Mouse (Mus musculus) heart, postnatal 36 days (tissue): ENCODE measurements around the gene Tbc1d13. TPM values are rescaled to one million over a fixed set of nuclear protein-coding genes. Genes with fewer than 3 reads are reported as not detected.
"Not testable (repeated sequence)": the region's sequence is repeated elsewhere in the genome, so short reads cannot be mapped to it uniquely, and the experiment has no call there.

Experiments used
- DNase-seq, 2 experiments: peaks; one replicate each; pipeline ENCODE4 v3.0.0; 2021 to 2022
- intact Hi-C: fragments of 180-260 bp; cut with DNase I; formaldehyde crosslinking; loops from one replicate; pipeline ENCODE4 v1.15.1; 2025
- total RNA-seq, 2 experiments: library from RNA; stranded (reverse); gene quantifications; 2 replicates each; pipeline ENCODE4 v1.2.3; 2021

The Tbc1d13 gene
- total RNA-seq, 2 experiments from 2014 or later, result 17.5 to 18.0 TPM

GRCm38 (mm10) chr2:30124472-30125274 is 8.9 kb upstream of the Tbc1d13 start, which contains the start of gene Zer1:
Gene Zer1 (minus strand): TSS chr2:30124585.
- peak; percentile 97 for DNase-seq
- intact Hi-C loops, result loop anchor here (5.0 kb wide), 1 partner anchor 163 kb away; the partner anchor contains the start of genes Dolk and Nup188

- intact Hi-C loops, result loop anchor here (2.0 to 5.0 kb wide), 3 partner anchors 34 to 159 kb away; partner anchors contain the start of genes Dolk and Nup188
- peak; percentile 26 to 31 for DNase-seq
These were observed 4.8 kb upstream of the Tbc1d13 start for GRCm38 (mm10) chr2:30128789-30129188.

- no peak for DNase-seq
- intact Hi-C loops, result no loop called here
These were observed 3.4 kb upstream of the Tbc1d13 start for GRCm38 (mm10) chr2:30130156-30130555.

- intact Hi-C loops, DNase-seq: not testable (repeated sequence)
These were observed 2.3 kb upstream of the Tbc1d13 start for GRCm38 (mm10) chr2:30131240-30131639.

- peak; percentile 30 to 41 for DNase-seq
These were observed 539 bp upstream of the Tbc1d13 start for GRCm38 (mm10) chr2:30132801-30133612.

GRCm38 (mm10) chr2:30134378-30134711 is 799 bp downstream of the Tbc1d13 start:
- no peak for DNase-seq
- intact Hi-C loops, result no loop called here

More at GRCm38 (mm10) chr2:30132801-30133612, 539 bp upstream of the Tbc1d13 start:
- intact Hi-C loops, result no loop called here

GRCm38 (mm10) chr2:30134928-30135620 is 1.5 kb downstream of the Tbc1d13 start:
- DNase-seq, result no peak
- intact Hi-C loops, result no loop called here

- DNase-seq, result no peak
- intact Hi-C loops, result no loop called here
These were observed 2.9 kb downstream of the Tbc1d13 start for GRCm38 (mm10) chr2:30136458-30136857.

GRCm38 (mm10) chr2:30140021-30140420 is 6.5 kb downstream of the Tbc1d13 start:
- intact Hi-C loops, DNase-seq: not testable (repeated sequence)

GRCm38 (mm10) chr2:30144436-30144835 is 10.9 kb downstream of the Tbc1d13 start:
- DNase-seq, result no peak
- intact Hi-C loops, result no loop called here

GRCm38 (mm10) chr2:30147466-30147865 is 13.9 kb downstream of the Tbc1d13 start:
- intact Hi-C loops, result no loop called here
- peak; percentile 49 to 65 for DNase-seq

GRCm38 (mm10) chr2:30151840-30152239 is 18.3 kb downstream of the Tbc1d13 start:
- intact Hi-C loops, result no loop called here
- DNase-seq, result no peak

GRCm38 (mm10) chr2:30152616-30153015 is 19.1 kb downstream of the Tbc1d13 start:
- no peak for DNase-seq
- intact Hi-C loops, result no loop called here

GRCm38 (mm10) chr2:30159871-30160270 is 26.3 kb downstream of the Tbc1d13 start:
- DNase-seq, result not testable (repeated sequence)
- intact Hi-C loops, result loop anchor here (2.0 to 5.0 kb wide), 2 partner anchors 53 to 118 kb away; no protein-coding TSS in a partner anchor

- intact Hi-C loops, result loop anchor here (2.0 to 5.0 kb wide), 2 partner anchors 33 to 120 kb away; no protein-coding TSS in a partner anchor
- DNase-seq, result no peak
These were observed 28.3 kb downstream of the Tbc1d13 start for GRCm38 (mm10) chr2:30161809-30162208.

GRCm38 (mm10) chr2:30164340-30164932 is 30.9 kb downstream of the Tbc1d13 start:
- no peak for DNase-seq
- intact Hi-C loops, result loop anchor here (5.0 kb wide), 1 partner anchor 122 kb away; no protein-coding TSS in a partner anchor

- intact Hi-C loops, result no loop called here
These were observed 33.1 kb downstream of the Tbc1d13 start for GRCm38 (mm10) chr2:30166677-30167076.

GRCm38 (mm10) chr2:30171371-30171996 is 37.9 kb downstream of the Tbc1d13 start, which contains the start of gene Endog:
Gene Endog (plus strand): TSS chr2:30171493.
- DNase-seq, result peak; percentile 86 to 88
- intact Hi-C loops, result loop anchor here (2.0 kb wide), 1 partner anchor 99 kb away; no protein-coding TSS in a partner anchor

More at GRCm38 (mm10) chr2:30166677-30167076, 33.1 kb downstream of the Tbc1d13 start:
- DNase-seq, result no peak

- DNase-seq, result no peak
- intact Hi-C loops, result loop anchor here (2.0 kb wide), 1 partner anchor 99 kb away; no protein-coding TSS in a partner anchor
These were observed 38.4 kb downstream of the Tbc1d13 start for GRCm38 (mm10) chr2:30171997-30172382.
